Mouse (Mus musculus) ES-Bruce4 (cell line): ENCODE data around the gene Ntn5.

Experiments used
- CTCF ChIP-seq: IDR thresholded peaks from one replicate; pipeline ENCODE4 v1.8.1; 2011; ENCODE audit warnings: low read depth, low read length
- EP300 ChIP-seq: IDR thresholded peaks from 2 replicates; pipeline ENCODE4 v1.6.1; 2011; ENCODE audit warnings: low read depth, low read length; ENCODE audit not compliant: insufficient read depth

DNA sequence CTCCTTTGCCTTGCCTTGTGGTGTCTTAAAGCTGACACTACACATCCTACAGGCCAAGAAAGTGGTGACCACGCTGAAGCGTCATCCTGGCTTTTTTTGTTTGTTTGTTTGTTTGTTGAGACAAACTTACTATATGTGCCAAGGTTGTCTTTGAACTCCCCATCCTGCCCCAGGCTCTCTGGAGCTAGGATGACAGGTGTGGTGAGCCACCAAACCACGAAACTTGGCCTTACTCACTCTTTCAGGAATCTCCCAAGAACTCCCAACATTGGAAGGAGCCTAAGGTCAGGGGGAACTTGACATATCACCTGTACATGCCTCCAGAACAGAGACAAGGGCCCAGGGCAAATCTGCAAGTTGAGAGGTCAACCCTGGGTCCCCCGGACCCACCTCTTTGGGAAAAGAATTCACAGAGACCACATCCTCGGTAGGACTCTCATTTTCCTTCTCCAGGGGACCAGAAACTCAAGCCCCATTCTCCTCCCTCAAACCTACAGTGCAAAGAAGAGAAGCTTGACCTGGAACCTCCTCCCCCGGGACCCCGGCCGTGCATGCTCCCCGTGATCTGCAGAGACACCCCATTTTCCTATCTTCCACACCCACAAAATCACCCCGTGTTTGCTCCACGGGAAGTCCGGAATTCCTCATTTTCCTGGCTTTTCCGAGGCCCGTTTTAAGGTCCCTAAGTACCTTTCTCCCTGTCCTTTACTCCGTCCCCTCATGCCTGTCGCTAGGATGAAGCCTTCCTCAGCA, 41.1 kb upstream of the Ntn5 start:
- TF ChIP-seq EP300 (no peak), CTCF (no peak)
